Comparison of ENCODE assay signal across 26 mouse cellular contexts in the genomic region with DNA sequence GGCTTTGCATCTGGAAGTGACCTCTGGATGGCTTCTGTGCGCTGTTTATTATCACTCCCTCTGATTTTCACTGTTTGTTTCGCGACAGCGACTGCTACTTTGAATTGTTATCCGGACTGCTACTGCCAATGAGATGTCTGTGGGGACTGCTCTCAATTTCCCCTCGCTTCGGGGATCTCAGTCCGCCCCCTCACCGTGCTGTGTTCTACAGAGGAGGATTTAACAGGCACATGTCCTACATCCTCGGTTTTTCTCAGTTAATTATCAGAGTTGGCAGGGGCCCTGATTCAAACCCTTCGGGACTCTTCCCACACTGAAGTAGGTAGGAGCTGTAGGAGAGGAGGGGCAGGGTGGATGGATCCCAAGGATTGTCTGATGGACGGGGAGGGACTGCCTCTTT.
"Had no signal": no experiment of that assay in that cellular context is flagged by ENCODE, and none has a peak within 500 bp of the region (broad histone marks: within the 10 kb centered on the region; RNA-seq: fewer than 3 reads in every experiment).

No protein-coding gene starts in this region.

- H3K27ac ChIP-seq: intestine, embryonic 15.5 days; kidney, embryonic 15.5 days; limb, embryonic 12.5 days; limb, embryonic 15.5 days; liver, embryonic 14.5 days; lung, embryonic 15.5 days; midbrain, embryonic 10.5 days; neural tube, embryonic 12.5 days; neural tube, embryonic 15.5 days; stomach, postnatal 0 days had no signal

- H3K9me3 ChIP-seq: intestine, embryonic 15.5 days; kidney, embryonic 15.5 days; limb, embryonic 12.5 days; limb, embryonic 15.5 days; lung, embryonic 15.5 days; midbrain, embryonic 10.5 days; neural tube, embryonic 12.5 days; neural tube, embryonic 15.5 days had no signal

- H3K27me3 ChIP-seq: intestine, embryonic 15.5 days; limb, embryonic 15.5 days; lung, embryonic 15.5 days; neural tube, embryonic 12.5 days; neural tube, embryonic 15.5 days had no signal

- H3K4me2 ChIP-seq: intestine, embryonic 15.5 days; kidney, embryonic 15.5 days; limb, embryonic 12.5 days; limb, embryonic 15.5 days; liver, embryonic 11.5 days; lung, embryonic 15.5 days; neural tube, embryonic 12.5 days; neural tube, embryonic 15.5 days had no signal

- H3K36me3 ChIP-seq: intestine, embryonic 15.5 days; kidney, embryonic 15.5 days; limb, embryonic 12.5 days; limb, embryonic 15.5 days; lung, embryonic 15.5 days; midbrain, embryonic 10.5 days; neural tube, embryonic 12.5 days; neural tube, embryonic 15.5 days had no signal

- H3K4me1 ChIP-seq: intestine, embryonic 15.5 days; limb, embryonic 12.5 days; limb, embryonic 15.5 days; lung, embryonic 15.5 days; megakaryocyte, embryonic 14.5 days; midbrain, embryonic 10.5 days; neural tube, embryonic 12.5 days had no signal

- H3K4me3 ChIP-seq: intestine, embryonic 15.5 days; kidney, embryonic 15.5 days; limb, embryonic 12.5 days; limb, embryonic 15.5 days; lung, embryonic 15.5 days; megakaryocyte, embryonic 14.5 days; midbrain, embryonic 10.5 days; neural tube, embryonic 12.5 days; neural tube, embryonic 15.5 days had no signal

- H3K9ac ChIP-seq: intestine, embryonic 15.5 days; kidney, embryonic 15.5 days; limb, embryonic 12.5 days; limb, embryonic 15.5 days; liver, embryonic 14.5 days; lung, embryonic 15.5 days; neural tube, embryonic 12.5 days; neural tube, embryonic 15.5 days had no signal

- DNase-seq: kidney, adult 11 months; kidney, adult 8-10 months; kidney, postnatal 14 days; kidney, postnatal 4 days; left cerebral cortex, postnatal 4 days; lung, adult 18-20 months; lung, postnatal 10 days; lung, postnatal 36 days; midbrain, embryonic 14.5 days; right cerebral cortex, adult 18-20 months; right cerebral cortex, postnatal 14 days; right cerebral cortex, postnatal 4 days; thymus, adult 2 months; thymus, postnatal 25 days had no signal

- ATAC-seq: intestine, embryonic 15.5 days had no signal
